Mouse (Mus musculus) liver, adult 2 months (tissue): ENCODE measurements around the gene Zg16.

Experiments used
- CTCF ChIP-seq: fragments of 200-500 bp; IDR thresholded peaks from 2 replicates; pipeline ENCODE4 v1.5.1; 2011; ENCODE audit warnings: low read depth, low read length, control low read depth
- POLR2A ChIP-seq: fragments of 200-500 bp; IDR thresholded peaks from 2 replicates; pipeline ENCODE4 v1.6.1; 2011; ENCODE audit warnings: low read length, control low read depth; ENCODE audit not compliant: insufficient read depth; ENCODE audit errors: extremely low read depth

DNA sequence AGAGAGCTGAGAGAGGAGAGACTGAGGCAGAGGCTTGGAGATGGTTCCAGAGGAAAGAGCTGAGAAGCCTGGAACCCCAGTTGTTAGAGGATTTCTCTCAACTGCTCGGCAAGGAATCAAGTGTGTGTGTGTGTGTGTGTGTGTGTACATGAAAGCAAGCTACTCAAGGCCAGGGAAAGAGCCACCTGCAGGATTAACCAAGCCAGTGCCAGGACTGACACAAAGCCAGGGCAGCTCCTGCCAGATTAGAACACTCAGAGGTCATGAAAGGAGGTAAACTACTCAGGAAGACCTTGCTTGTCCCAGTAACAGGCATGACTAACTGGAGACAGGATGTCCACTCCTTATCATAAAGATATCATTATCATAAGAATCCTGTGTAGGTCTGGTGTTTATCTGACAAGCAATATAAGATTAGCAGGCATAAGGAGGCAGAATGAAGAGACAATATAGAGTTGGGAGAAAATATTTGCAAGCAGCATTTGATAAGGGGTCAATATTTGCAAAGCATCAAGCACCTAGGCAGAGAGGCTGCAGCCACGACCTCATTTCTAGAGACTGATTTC, 14.4 kb upstream of the Zg16 start:
- TF ChIP-seq POLR2A = no peak
- TF ChIP-seq CTCF = 0 out of 2 replicates have a peak, but pooled peaks have one; percentile 14
